Mouse (Mus musculus) urinary bladder, postnatal 0 days (tissue): ENCODE results near the gene Zfp281. TPM values are rescaled to one million over a fixed set of nuclear protein-coding genes. Genes with fewer than 3 reads are reported as not detected.

Source experiments
- polyA plus RNA-seq: library from polyadenylated mRNA; unstranded; fragments of >200 nt; fragmentation: Nextera tagmentation; extraction: Ambion mirVana; gene quantifications from 2 replicates; pipeline ENCODE4 v1.2.1, GENCODE M21; 2015

The Zfp281 gene
- polyA plus RNA-seq: 14.0 and 17.8 TPM in 2 replicates

GRCm38 (mm10) chr1:136624146-136625018, at the start of gene Zfp281:
Gene Zfp281 (plus strand): TSS chr1:136624901.

Other genes with a start within 250 kb of the Zfp281 start
- 9.2 and 10.0 TPM in 2 replicates for gene Ddx59, start 209.6 kb upstream of the Zfp281 start, polyA plus RNA-seq
- 4.6 and 5.4 TPM in 2 replicates for gene Kif14, start 158.6 kb upstream of the Zfp281 start, polyA plus RNA-seq